Mouse (Mus musculus): ENCODE measurements at regions not wholly inside any gene's neighbourhood (a gene's known extent, or its start where the extent isn't known, plus 50 kb on each side); places are given as distances from the start of the nearest gene placed in this dataset.

GRCm38 (mm10) chr10:23488996-23489395, 138.4 kb upstream of the Eya4 start:
- ATAC-seq = no peak
- no peak for DNase-seq (ENCODE audit: low read depth, low spot score)
- H3K27me3 ChIP-seq = no peaks in the 10 kb centered on the region
- no peak for TF ChIP-seq CTCF (IDR thresholded peaks at IDR 0.05)
- POLR2A ChIA-PET = interaction anchor here (0.8 kb wide), 1 partner anchor 21 kb away, joined by 6 read pairs; no protein-coding TSS in a partner anchor
- in situ Hi-C loops (cut with MboI; ENCODE audit: low pct_unique_long_range_greater_than_20kb) = no loop called here
- CTCF ChIA-PET = interaction anchor here (1.0 to 1.1 kb wide), 2 partner anchors 8 to 20 kb away, joined by 3 read pairs; no protein-coding TSS in a partner anchor

DNA sequence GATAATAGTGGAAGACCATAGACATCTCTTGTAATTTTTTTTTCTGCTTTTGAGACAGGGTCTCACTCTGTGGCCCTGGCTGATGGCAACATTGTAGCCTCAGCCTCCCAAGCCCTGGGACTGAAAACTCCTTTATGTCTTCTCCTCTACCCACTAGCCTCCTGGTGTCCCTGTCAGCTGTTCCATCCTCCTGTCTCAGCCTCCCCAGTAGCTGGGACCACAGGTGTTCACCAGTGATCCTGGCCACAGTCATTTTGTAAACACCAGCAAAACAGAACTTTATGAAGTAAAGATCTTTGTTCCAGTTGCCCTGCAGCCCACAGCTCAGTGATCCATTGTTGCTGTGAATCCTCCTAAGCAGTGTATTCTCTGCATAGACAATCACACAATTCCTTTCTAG, 129.9 kb upstream of the Eya4 start:
- in situ Hi-C loops (cut with MboI; ENCODE audit: low pct_unique_long_range_greater_than_20kb) = no loop called here
- CTCF ChIA-PET = no interaction called here
- DNase-seq (ENCODE audit: low read depth, low spot score) = no peak
- no peak for ATAC-seq
- TF ChIP-seq CTCF (IDR thresholded peaks at IDR 0.05) = no peak
- H3K27me3 ChIP-seq = no peaks in the 10 kb centered on the region
- POLR2A ChIA-PET = no interaction called here

DNA sequence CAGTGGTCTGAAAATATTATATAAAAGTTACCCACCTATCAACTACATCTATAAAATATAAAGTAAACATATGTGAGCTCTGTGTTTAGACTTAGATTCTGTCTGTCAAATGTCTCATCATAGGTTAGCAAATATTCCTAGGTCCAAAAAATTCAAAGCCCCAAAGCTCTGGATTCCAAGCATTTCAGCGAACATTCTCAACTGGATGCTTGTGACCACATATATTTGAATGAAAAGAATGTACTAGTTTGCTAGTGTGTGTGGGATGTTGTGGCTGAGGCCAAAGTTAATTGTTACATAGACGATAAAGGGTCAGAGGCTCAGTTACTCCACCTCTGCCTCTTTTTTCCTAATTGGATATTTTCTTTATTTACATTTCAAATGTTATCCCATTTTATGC, 128.3 kb upstream of the Eya4 start:
- DNase-seq (ENCODE audit: low read depth, low spot score) = peak; percentile 33
- CTCF ChIA-PET = no interaction called here
- POLR2A ChIA-PET = no interaction called here
- in situ Hi-C loops (cut with MboI; ENCODE audit: low pct_unique_long_range_greater_than_20kb) = no loop called here
- TF ChIP-seq CTCF (IDR thresholded peaks at IDR 0.05) = no peak
- ATAC-seq = peak; percentile 89
- no peaks in the 10 kb centered on the region for H3K27me3 ChIP-seq

DNA sequence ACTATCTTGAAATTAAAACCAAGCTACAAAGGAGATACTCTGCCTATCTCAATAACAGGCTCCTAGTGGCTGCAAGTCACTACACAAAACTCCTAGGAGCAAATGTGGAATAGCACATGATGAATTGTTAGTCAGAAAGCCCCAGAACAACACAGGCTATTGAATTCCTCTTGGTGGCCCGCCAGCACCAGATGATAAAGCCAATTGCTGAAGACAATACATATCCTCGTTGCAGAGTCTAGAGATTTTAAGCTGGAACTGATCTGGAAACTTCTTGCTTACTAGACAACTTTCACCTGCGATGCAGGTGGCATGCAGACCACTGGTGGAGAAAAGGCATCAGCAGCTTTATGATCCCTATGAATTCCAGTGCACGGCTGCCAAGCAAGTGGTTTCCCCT, 126.5 kb upstream of the Eya4 start:
- TF ChIP-seq CTCF (IDR thresholded peaks at IDR 0.05) = no peak
- POLR2A ChIA-PET = no interaction called here
- no peaks in the 10 kb centered on the region for H3K27me3 ChIP-seq
- ATAC-seq (no peak), DNase-seq (ENCODE audit: low read depth, low spot score) (no peak)
- CTCF ChIA-PET = interaction anchor here (0.8 kb wide), 1 partner anchor 9 kb away, joined by 3 read pairs; no protein-coding TSS in a partner anchor
- in situ Hi-C loops (cut with MboI; ENCODE audit: low pct_unique_long_range_greater_than_20kb) = no loop called here

- CTCF ChIA-PET = no interaction called here
These were observed 100.4 kb upstream of the Eya4 start for GRCm38 (mm10) chr10:23450997-23451396.

DNA sequence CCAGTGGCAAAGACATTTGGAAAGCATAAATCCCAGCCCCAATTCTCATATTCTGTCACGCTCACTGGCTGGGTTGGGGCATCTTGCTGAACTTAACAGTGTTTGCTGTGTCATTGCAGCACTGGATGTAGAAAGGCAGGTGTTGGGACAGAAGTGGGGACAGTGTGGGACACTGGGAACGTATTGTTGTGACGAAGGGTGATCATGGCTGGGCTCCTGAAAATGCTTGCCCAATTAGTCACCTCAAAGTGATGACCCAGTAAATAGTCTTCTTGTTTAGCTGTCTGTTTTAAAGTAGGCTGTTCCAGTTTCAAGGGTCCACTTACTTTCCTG, 100.0 kb upstream of the Eya4 start:
- POLR2A ChIA-PET = no interaction called here

More at GRCm38 (mm10) chr10:23450997-23451396, 100.4 kb upstream of the Eya4 start:
- ATAC-seq (no peak), DNase-seq (ENCODE audit: low read depth, low spot score) (no peak)
- in situ Hi-C loops (cut with MboI; ENCODE audit: low pct_unique_long_range_greater_than_20kb) = no loop called here
- no peaks in the 10 kb centered on the region for H3K27me3 ChIP-seq
- peak; percentile 41 for TF ChIP-seq CTCF (IDR thresholded peaks at IDR 0.05)
- POLR2A ChIA-PET = no interaction called here

DNA sequence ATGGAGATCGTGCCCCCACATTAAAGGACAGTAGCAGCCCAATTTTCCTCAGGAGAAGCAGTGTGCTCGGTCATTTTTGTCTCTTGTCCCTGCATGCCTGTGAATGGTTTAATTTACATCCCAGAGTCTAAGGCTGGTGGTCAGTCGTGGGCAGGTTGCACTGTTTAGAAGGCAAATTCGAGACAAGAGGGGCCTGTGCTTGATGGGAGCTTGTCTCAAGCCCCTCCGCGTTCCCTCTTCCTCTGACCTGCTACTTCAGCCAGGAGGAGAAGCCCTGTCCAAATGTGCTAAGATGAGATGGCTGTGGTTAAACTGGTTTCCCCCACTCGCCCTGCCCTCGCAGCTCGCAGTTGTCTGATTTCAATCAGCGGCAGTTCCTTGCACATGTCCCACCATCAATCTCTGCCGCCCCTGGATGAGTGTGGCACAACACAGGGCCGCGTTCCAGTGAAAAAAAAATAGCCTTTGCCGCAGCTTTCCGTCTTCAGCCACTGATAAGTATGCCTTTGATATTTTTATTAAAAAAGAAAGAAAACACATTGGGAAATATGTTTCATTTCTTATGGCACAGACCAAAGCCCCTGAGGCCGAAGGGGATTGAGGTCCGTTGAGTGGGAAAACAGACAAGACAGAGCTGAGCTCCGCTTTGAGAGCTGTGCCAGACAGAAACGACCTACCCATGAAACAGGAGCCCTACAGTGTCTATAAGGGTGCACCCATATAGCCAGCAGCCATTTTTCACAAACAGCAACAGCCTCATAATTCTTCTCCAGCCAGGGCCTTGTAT, 99.5 kb upstream of the Eya4 start:
- no peaks in the 10 kb centered on the region for H3K27me3 ChIP-seq
- ChIA-PET CTCF (no interaction called here), POLR2A (no interaction called here)
- no peak for DNase-seq (ENCODE audit: low read depth, low spot score)
- no peak for ATAC-seq
- in situ Hi-C loops (cut with MboI; ENCODE audit: low pct_unique_long_range_greater_than_20kb) = no loop called here
- no peak for TF ChIP-seq CTCF (IDR thresholded peaks at IDR 0.05)

More for the DNA sequence above, 100.0 kb upstream of the Eya4 start:
- no peak for TF ChIP-seq CTCF (IDR thresholded peaks at IDR 0.05)
- no peaks in the 10 kb centered on the region for H3K27me3 ChIP-seq
- CTCF ChIA-PET = no interaction called here
- ATAC-seq = no peak
- in situ Hi-C loops (cut with MboI; ENCODE audit: low pct_unique_long_range_greater_than_20kb) = no loop called here
- no peak for DNase-seq (ENCODE audit: low read depth, low spot score)

- no peaks in the 10 kb centered on the region for H3K27me3 ChIP-seq
- ATAC-seq (no peak), DNase-seq (ENCODE audit: low read depth, low spot score) (no peak)
- ChIA-PET CTCF (interaction anchor here (1.4 kb wide), 1 partner anchor 11 kb away, joined by 3 read pairs; no protein-coding TSS in a partner anchor), POLR2A (no interaction called here)
- in situ Hi-C loops (cut with MboI; ENCODE audit: low pct_unique_long_range_greater_than_20kb) = no loop called here
- TF ChIP-seq CTCF (IDR thresholded peaks at IDR 0.05) = no peak
These were observed 98.6 kb upstream of the Eya4 start for GRCm38 (mm10) chr10:23448976-23449859.

GRCm38 (mm10) chr10:23430376-23430775, 79.8 kb upstream of the Eya4 start:
- no peaks in the 10 kb centered on the region for H3K27me3 ChIP-seq
- in situ Hi-C loops (cut with MboI; ENCODE audit: low pct_unique_long_range_greater_than_20kb) = no loop called here
- CTCF ChIA-PET = interaction anchor here (1.2 to 1.6 kb wide), 2 partner anchors 9 to 12 kb away, joined by 3 to 4 read pairs; no protein-coding TSS in a partner anchor
- POLR2A ChIA-PET = no interaction called here
- DNase-seq (ENCODE audit: low read depth, low spot score) (no peak), ATAC-seq (no peak)
- TF ChIP-seq CTCF (IDR thresholded peaks at IDR 0.05) = no peak

DNA sequence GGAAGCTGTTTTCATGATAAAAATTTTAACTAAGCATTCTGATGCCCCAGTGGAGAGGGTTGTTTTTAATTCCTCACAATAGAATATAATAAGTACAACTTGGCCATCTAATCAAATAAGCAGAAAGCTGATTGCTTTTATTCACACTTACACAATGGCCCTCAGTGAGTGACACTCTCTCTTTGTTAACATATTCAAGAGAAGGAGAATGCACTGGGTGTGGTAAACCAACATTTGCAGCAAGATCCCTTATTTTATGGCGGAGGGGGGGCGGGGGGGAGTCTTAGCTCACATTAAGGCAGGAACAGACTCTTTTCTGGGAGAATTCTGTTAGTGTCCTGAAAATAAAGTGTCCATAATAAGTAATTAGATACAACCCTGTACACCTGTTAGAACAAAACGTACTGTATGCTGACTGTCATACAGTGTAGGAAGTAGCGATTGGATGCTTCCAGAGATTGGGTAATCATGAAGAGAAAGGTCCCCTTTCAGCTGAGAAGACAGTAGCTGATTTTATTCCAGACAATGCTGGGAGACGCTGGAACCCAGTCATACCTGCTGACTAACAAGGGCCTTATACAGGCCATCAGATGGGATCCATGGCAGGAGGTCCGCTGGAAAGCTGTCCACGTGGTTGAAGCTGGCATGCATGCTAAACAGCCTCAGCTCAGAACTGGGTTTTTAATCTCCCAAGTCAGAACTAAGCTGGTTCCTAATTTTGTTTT, 63.4 kb upstream of the Eya4 start:
- in situ Hi-C loops (cut with MboI; ENCODE audit: low pct_unique_long_range_greater_than_20kb) = loop anchor here (25.0 kb wide), 1 partner anchor 348 kb away; no protein-coding TSS in a partner anchor
- H3K27me3 ChIP-seq = no peaks in the 10 kb centered on the region
- ATAC-seq (no peak), DNase-seq (ENCODE audit: low read depth, low spot score) (no peak)
- no peak for TF ChIP-seq CTCF (IDR thresholded peaks at IDR 0.05)
- ChIA-PET CTCF (interaction anchor here (1.3 to 2.0 kb wide), 2 partner anchors 10 to 298 kb away, joined by 4 to 5 read pairs; no protein-coding TSS in a partner anchor), POLR2A (no interaction called here)

Data from Patski (cell line).